ENCODE assay signal across 10 mouse cellular contexts in genomic region chr15:7891547-7892282, GRCm38 (mm10).
DNase-seq lines count a peak whose midpoint lies in the region; ATAC-seq and TF ChIP-seq lines count a peak whose summit lies in the region.
"Had no signal": no experiment of that assay in that cellular context is flagged by ENCODE, and none has a peak within 500 bp of the region (broad histone marks: within the 10 kb centered on the region; RNA-seq: fewer than 3 reads in every experiment).

No protein-coding gene starts in this region.

- H3K27ac ChIP-seq in heart, embryonic 15.5 days, result 0 out of 2 replicates have a peak overlapping the region, but pooled peaks have one; percentile 17
- peak overlapping the region; percentile 46 for H3K27ac ChIP-seq in midbrain, embryonic 10.5 days (replicated peaks)
- no peak overlapping the region for H3K27ac ChIP-seq in midbrain, postnatal 0 days (ENCODE audit: low read depth, low read length)
- 0 out of 2 replicates have a peak overlapping the region, but pooled peaks have one; percentile 6 for H3K27ac ChIP-seq in intestine, embryonic 15.5 days
- peak overlapping the region; percentile 4; the same call in 1 of the 2 replicates for H3K27ac ChIP-seq in stomach, embryonic 14.5 days (ENCODE audit: low read length)

- intact Hi-C loops in heart, postnatal 25 days (cut with DNase I), result no loop called here

- no peak overlapping the region for H3K4me3 ChIP-seq in heart, embryonic 15.5 days
- H3K4me3 ChIP-seq in midbrain, embryonic 10.5 days, result no peak overlapping the region
- no peak overlapping the region for H3K4me3 ChIP-seq in midbrain, postnatal 0 days (ENCODE audit: low read depth, low read length)
- H3K4me3 ChIP-seq in intestine, embryonic 15.5 days (replicated peaks), result no peak overlapping the region
- H3K4me3 ChIP-seq in stomach, embryonic 14.5 days (ENCODE audit: low read depth, low read length), result no peak overlapping the region

- no peaks in the 10 kb centered on the region for H3K9me3 ChIP-seq in heart, embryonic 15.5 days (replicated peaks)
- no peaks in the 10 kb centered on the region for H3K9me3 ChIP-seq in midbrain, embryonic 10.5 days (replicated peaks)
- no peaks in the 10 kb centered on the region for H3K9me3 ChIP-seq in midbrain, postnatal 0 days (ENCODE audit: low read length)
- no peaks in the 10 kb centered on the region for H3K9me3 ChIP-seq in intestine, embryonic 15.5 days
- no peaks in the 10 kb centered on the region for H3K9me3 ChIP-seq in stomach, embryonic 14.5 days (ENCODE audit: control insufficient read depth, low read depth, low read length)

- no peak for DNase-seq in heart, postnatal 25 days (ENCODE audit: low spot score)
- DNase-seq in midbrain, embryonic 10.5 days (ENCODE audit: low spot score), result no peak
- no peak for DNase-seq in midbrain, postnatal 0 days (ENCODE audit: low spot score)
- DNase-seq in thymus, postnatal 10 days (ENCODE audit: low spot score in 2 of 2), result no peak
- DNase-seq in thymus, adult 18-20 months, result no peak
- DNase-seq: thymus, postnatal 25 days had no signal

- TF ChIP-seq CTCF in midbrain, postnatal 0 days (IDR thresholded peaks at IDR 0.05), result no peak

- no peak overlapping the region for H3K9ac ChIP-seq in heart, embryonic 15.5 days
- no peak overlapping the region for H3K9ac ChIP-seq in midbrain, postnatal 0 days (replicated peaks; ENCODE audit: low read length, poor library complexity, severe bottlenecking)
- no peak overlapping the region for H3K9ac ChIP-seq in intestine, embryonic 15.5 days
- H3K9ac ChIP-seq in stomach, embryonic 14.5 days (replicated peaks; ENCODE audit: low read depth, low read length), result no peak overlapping the region

- peaks cover 12% of the 10 kb centered on the region for H3K4me1 ChIP-seq in heart, embryonic 15.5 days (replicated peaks)
- peaks cover 46% of the 10 kb centered on the region for H3K4me1 ChIP-seq in midbrain, embryonic 10.5 days
- no peaks in the 10 kb centered on the region for H3K4me1 ChIP-seq in midbrain, postnatal 0 days (ENCODE audit: insufficient read depth, low read length)
- H3K4me1 ChIP-seq in intestine, embryonic 15.5 days (replicated peaks), result peaks cover 13% of the 10 kb centered on the region
- peaks cover 15% of the 10 kb centered on the region for H3K4me1 ChIP-seq in stomach, embryonic 14.5 days (ENCODE audit: control insufficient read depth, insufficient read depth, low read length)

- ATAC-seq in heart, embryonic 15.5 days (replicated peaks; ENCODE audit: insufficient number of reproducible peaks, insufficient read depth, low FRiP score, low read depth), result no peak
- no peak for ATAC-seq in midbrain, postnatal 0 days (ENCODE audit: low FRiP score)
- peak; percentile 86 for ATAC-seq in intestine, embryonic 15.5 days
- peak; percentile 42; the same call in 1 of the 2 replicates for ATAC-seq in stomach, embryonic 14.5 days (ENCODE audit: insufficient number of reproducible peaks, insufficient read depth, low FRiP score, low read depth)
- ATAC-seq: midbrain, embryonic 16.5 days had no signal

- 27% methylated on average over 9 of the region's 9 CpGs for WGBS in heart, embryonic 15.5 days
- WGBS in midbrain, embryonic 10.5 days, result 74% methylated on average over 9 of the region's 9 CpGs
- WGBS in midbrain, postnatal 0 days, result 45% methylated on average over 9 of the region's 9 CpGs
- WGBS in intestine, embryonic 15.5 days, result 28% methylated on average over 9 of the region's 9 CpGs
- 19% methylated on average over 9 of the region's 9 CpGs for WGBS in stomach, embryonic 14.5 days

- H3K36me3 ChIP-seq in heart, embryonic 15.5 days, result no peaks in the 10 kb centered on the region
- H3K36me3 ChIP-seq in midbrain, embryonic 10.5 days, result no peaks in the 10 kb centered on the region
- no peaks in the 10 kb centered on the region for H3K36me3 ChIP-seq in midbrain, postnatal 0 days (ENCODE audit: insufficient read depth, low read length)
- H3K36me3 ChIP-seq in intestine, embryonic 15.5 days, result no peaks in the 10 kb centered on the region
- no peaks in the 10 kb centered on the region for H3K36me3 ChIP-seq in stomach, embryonic 14.5 days (ENCODE audit: control insufficient read depth, insufficient read depth, low read length)

- H3K4me2 ChIP-seq in heart, embryonic 15.5 days, result no peak overlapping the region
- H3K4me2 ChIP-seq in midbrain, postnatal 0 days (ENCODE audit: low read depth, low read length, poor library complexity, severe bottlenecking), result no peak overlapping the region
- no peak overlapping the region for H3K4me2 ChIP-seq in intestine, embryonic 15.5 days (replicated peaks)
- no peak overlapping the region for H3K4me2 ChIP-seq in stomach, embryonic 14.5 days (replicated peaks; ENCODE audit: low read depth, low read length)

- H3K27me3 ChIP-seq in heart, embryonic 15.5 days, result no peaks in the 10 kb centered on the region
- peaks cover 28% of the 10 kb centered on the region for H3K27me3 ChIP-seq in midbrain, embryonic 10.5 days (ENCODE audit: low read depth, poor library complexity, severe bottlenecking)
- H3K27me3 ChIP-seq in midbrain, postnatal 0 days (ENCODE audit: insufficient read depth, low read length), result no peaks in the 10 kb centered on the region
- H3K27me3 ChIP-seq in intestine, embryonic 15.5 days (replicated peaks), result no peaks in the 10 kb centered on the region
- H3K27me3 ChIP-seq in stomach, embryonic 14.5 days (ENCODE audit: control insufficient read depth, insufficient read depth, low read length), result no peaks in the 10 kb centered on the region

Comparison
In these comparisons a context has a peak if more than half of its experiments do, and no peak if none do; other contexts are left out.
1. ATAC-seq: peak in intestine, embryonic 15.5 days (single experiment) and stomach, embryonic 14.5 days (single experiment); none in heart, embryonic 15.5 days (single experiment) and midbrain, postnatal 0 days (single experiment).